Mouse (Mus musculus) limb, embryonic 12.5 days (tissue): ENCODE measurements around the gene Kif4. TPM values are rescaled to one million over a fixed set of nuclear protein-coding genes. Genes with fewer than 3 reads are reported as not detected.

Source experiments
- ATAC-seq: fragments of 200-750 bp; cut with Nextera tagmentation; 2 replicates; pipeline ENCODE4 v1.8.0; 2017; ENCODE audit warnings: low read depth, moderate TSS enrichment; ENCODE audit not compliant: insufficient number of reproducible peaks, insufficient read depth, low FRiP score, low TSS enrichment
- H3K27ac ChIP-seq: fragments of 300-500 bp; sonication (generic); 2 replicates; pipeline ENCODE4 v1.5.1; 2016; ENCODE audit warnings: mild to moderate bottlenecking, moderate library complexity
- H3K27me3 ChIP-seq: fragments of 300-500 bp; sonication (generic); 2 replicates; pipeline ENCODE4 v1.6.1; 2016; ENCODE audit warnings: mild to moderate bottlenecking, moderate library complexity
- H3K36me3 ChIP-seq: fragments of 300-500 bp; sonication (generic); 2 replicates; pipeline ENCODE4 v1.6.1; 2016; ENCODE audit warnings: mild to moderate bottlenecking, moderate library complexity
- H3K4me1 ChIP-seq: fragments of 300-500 bp; sonication (generic); replicated peaks from 2 replicates; pipeline ENCODE4 v1.6.1; 2016
- H3K4me2 ChIP-seq: fragments of 300-500 bp; sonication (generic); 2 replicates; pipeline ENCODE4 v1.6.1; 2016; ENCODE audit warnings: mild to moderate bottlenecking, moderate library complexity
- H3K4me3 ChIP-seq: fragments of 300-500 bp; sonication (generic); replicated peaks from 2 replicates; pipeline ENCODE4 v1.5.1; 2016; ENCODE audit warnings: mild to moderate bottlenecking
- H3K9ac ChIP-seq: fragments of 300-500 bp; sonication (generic); replicated peaks from 2 replicates; pipeline ENCODE4 v1.6.1; 2016; ENCODE audit warnings: mild to moderate bottlenecking, moderate library complexity
- H3K9me3 ChIP-seq: fragments of 300-500 bp; sonication (generic); 2 replicates; pipeline ENCODE4 v1.6.1; 2016; ENCODE audit warnings: mild to moderate bottlenecking, moderate library complexity
- WGBS: fragments of 180-500 bp; shearing (Covaris S2); methylation state at CpG from one replicate; pipeline ENCODE4 v1.1.7; 2016; 5-methylcytosine and 5-hydroxymethylcytosine counted together
- polyA plus RNA-seq: library from polyadenylated mRNA; unstranded; fragments of >200 nt; fragmentation: Nextera tagmentation; extraction: Ambion mirVana; gene quantifications from 2 replicates; pipeline ENCODE4 v1.2.1, GENCODE M21; 2016

Gene Kif4
- polyA plus RNA-seq, 1 experiment from 2014 or later, result 39.7 TPM

DNA sequence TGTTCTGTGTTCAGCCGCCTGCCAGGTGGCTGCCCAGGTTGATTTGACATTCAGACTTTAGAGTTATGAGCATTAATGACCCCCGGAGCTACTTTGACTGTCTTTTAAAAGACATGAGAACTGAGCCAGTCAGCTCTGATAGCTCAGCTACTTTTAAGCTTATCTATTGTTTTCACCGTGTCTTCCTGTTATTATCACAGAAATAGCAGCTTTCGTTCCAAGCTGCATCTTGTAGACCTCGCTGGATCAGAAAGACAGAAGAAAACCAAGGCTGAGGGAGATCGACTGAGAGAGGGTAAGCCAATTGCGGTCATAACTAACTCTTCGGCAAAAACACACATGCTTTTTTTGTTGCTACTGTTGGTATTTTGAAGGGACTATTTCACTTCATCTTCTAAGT lies 12.9 kb downstream of the Kif4 start:
- H3K4me1 ChIP-seq, result no peaks in the 10 kb centered on the region
- H3K4me2 ChIP-seq, result no peak overlapping the region
- ATAC-seq, result no peak
- H3K4me3 ChIP-seq, result no peak overlapping the region
- no peak overlapping the region for H3K27ac ChIP-seq
- no peaks in the 10 kb centered on the region for H3K9me3 ChIP-seq
- H3K9ac ChIP-seq, result no peak overlapping the region
- 0 out of 2 replicates have a peak, but pooled peaks cover 3% of the 10 kb centered on the region for H3K27me3 ChIP-seq
- peaks cover 22% of the 10 kb centered on the region for H3K36me3 ChIP-seq
- WGBS, result 95% methylated on average over 8 of the region's 8 CpGs

DNA sequence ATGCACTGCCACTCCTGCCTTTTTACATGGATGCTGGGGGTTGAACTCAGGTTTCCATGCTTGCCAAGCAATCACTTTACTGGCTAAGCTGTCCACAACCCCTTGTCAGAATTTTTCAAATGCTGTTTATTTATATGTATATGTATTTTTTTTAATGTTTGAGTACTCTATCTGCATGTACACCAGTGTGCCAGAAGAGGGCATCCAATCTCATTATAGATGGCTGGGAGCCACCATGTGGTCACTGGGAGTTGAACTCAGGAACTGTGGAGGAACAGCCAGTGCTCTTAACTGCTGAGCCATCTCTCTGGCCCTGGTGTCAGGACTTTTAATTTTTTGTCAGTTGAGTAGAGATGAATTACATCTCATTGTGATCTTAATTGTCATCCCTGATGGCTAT lies 27.3 kb downstream of the Kif4 start:
- no peak overlapping the region for H3K4me3 ChIP-seq
- no peaks in the 10 kb centered on the region for H3K27me3 ChIP-seq
- ATAC-seq, result no peak
- no peaks in the 10 kb centered on the region for H3K36me3 ChIP-seq
- H3K4me1 ChIP-seq, result no peaks in the 10 kb centered on the region
- H3K9me3 ChIP-seq, result no peaks in the 10 kb centered on the region
- H3K4me2 ChIP-seq, result no peak overlapping the region
- H3K27ac ChIP-seq, result no peak overlapping the region
- no peak overlapping the region for H3K9ac ChIP-seq

DNA sequence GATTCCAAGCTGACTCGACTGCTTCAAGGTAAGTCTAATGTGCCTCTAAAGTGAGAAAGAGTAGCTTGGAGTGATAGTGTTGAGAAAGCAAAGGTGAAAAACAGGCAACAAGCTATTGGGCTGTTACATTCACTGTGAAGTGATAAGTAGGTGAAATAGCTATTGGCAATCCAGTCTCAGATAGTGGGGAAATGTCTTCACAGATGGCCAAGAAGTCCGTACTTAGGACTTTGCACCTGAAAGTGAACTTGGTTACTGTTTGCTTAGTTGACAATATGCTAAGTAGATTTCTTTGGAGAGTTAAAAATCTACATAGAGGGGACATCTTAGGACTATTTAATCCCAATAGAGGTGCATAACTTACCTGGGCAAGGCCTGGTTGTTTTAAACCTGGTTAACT lies 39.3 kb downstream of the Kif4 start:
- H3K9ac ChIP-seq, result no peak overlapping the region
- H3K4me2 ChIP-seq, result no peak overlapping the region
- H3K4me3 ChIP-seq, result no peak overlapping the region
- peaks cover 6% of the 10 kb centered on the region for H3K27me3 ChIP-seq
- ATAC-seq, result no peak
- no peak overlapping the region for H3K27ac ChIP-seq
- no peaks in the 10 kb centered on the region for H3K9me3 ChIP-seq
- peaks cover 12% of the 10 kb centered on the region for H3K36me3 ChIP-seq
- 89% methylated on average over 2 of the region's 2 CpGs for WGBS
- no peaks in the 10 kb centered on the region for H3K4me1 ChIP-seq

DNA sequence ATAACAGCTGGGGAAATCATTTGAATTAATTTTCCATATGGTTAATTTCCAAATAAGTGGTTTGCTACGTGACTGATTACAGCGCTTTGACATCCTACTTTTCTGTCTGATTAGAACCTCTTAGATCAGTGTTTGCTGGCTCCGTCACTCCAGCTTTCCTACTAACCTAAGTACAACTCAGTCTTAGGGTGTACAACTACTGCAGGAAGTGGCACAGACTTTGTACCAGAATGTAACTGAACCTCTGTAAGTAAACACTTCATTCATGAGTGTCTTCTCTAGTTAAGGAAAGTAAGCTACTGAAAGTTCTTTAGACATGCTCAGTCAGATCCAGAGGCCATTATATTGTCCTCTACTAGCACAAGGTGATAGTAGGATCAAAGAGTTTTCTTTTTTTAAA lies 52.7 kb downstream of the Kif4 start:
- no peak overlapping the region for H3K9ac ChIP-seq
- no peaks in the 10 kb centered on the region for H3K9me3 ChIP-seq
- whole genome bisulfite sequencing, result 87% methylated on average over 3 of the region's 3 CpGs

DNA sequence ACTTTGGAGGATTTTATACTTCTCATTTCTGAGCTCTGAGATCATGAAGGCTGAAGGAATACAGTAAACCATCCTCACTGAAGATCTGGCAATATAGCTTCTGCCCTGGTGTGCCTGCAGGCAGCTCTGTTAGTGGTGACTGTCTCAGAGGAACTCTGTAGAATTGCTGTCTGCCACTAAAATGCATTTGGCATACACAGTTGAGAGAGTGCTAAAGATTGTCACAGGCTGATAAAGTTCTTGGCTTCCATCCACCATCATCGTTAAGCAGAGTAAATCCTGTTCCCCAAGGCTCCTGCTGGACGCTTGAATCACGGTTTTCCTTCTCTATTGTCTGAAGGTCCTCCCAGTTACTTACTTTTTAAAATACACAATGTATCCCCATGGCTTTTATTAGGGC lies 61.0 kb downstream of the Kif4 start:
- no peak overlapping the region for H3K9ac ChIP-seq
- no peaks in the 10 kb centered on the region for H3K4me1 ChIP-seq
- H3K27ac ChIP-seq, result no peak overlapping the region
- no peak overlapping the region for H3K4me3 ChIP-seq
- peaks cover 15% of the 10 kb centered on the region for H3K27me3 ChIP-seq
- peaks cover 12% of the 10 kb centered on the region for H3K36me3 ChIP-seq
- no peaks in the 10 kb centered on the region for H3K9me3 ChIP-seq
- H3K4me2 ChIP-seq, result no peak overlapping the region
- 69% methylated on average over 3 of the region's 3 CpGs for WGBS
- no peak for ATAC-seq

More for the DNA sequence above, 52.7 kb downstream of the Kif4 start:
- ATAC-seq, result no peak
- no peak overlapping the region for H3K27ac ChIP-seq
- H3K4me1 ChIP-seq, result no peaks in the 10 kb centered on the region
- H3K36me3 ChIP-seq, result peaks cover 25% of the 10 kb centered on the region
- no peak overlapping the region for H3K4me2 ChIP-seq
- H3K27me3 ChIP-seq, result peaks cover 7% of the 10 kb centered on the region
- no peak overlapping the region for H3K4me3 ChIP-seq

DNA sequence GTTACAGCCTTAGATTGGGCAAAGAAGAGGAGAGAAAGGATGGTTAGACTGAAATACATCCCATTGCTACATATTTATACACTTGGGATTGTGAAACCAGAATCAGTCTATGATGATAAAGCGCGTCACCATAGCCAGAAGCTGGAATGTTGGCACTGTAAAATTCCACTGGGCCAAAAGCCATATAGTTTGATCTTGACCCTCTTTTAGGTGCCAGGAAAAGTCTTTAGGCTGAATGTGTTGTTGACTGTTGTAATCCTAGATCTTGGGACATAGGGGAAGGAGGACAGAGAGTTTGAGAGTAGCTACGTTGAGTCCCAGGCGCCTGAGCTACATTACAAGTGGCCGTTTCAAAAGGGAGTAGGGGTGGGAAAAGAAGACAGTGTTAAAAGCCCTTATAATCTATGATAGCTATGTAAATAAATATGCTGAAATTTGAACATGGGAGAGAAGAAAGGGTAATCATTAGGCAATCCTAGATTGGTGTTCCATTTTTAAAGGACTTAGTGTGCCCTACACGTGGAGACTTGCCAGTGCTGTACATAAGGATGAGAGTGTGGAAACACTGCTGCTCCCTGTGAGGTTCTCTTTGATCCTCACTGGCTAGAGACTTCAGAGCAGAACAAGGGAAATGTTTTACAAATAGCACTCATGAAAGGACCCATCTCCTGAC lies 62.0 kb downstream of the Kif4 start:
- H3K9me3 ChIP-seq, result no peaks in the 10 kb centered on the region
- no peak overlapping the region for H3K4me3 ChIP-seq
- no peak overlapping the region for H3K4me2 ChIP-seq
- peaks cover 15% of the 10 kb centered on the region for H3K27me3 ChIP-seq
- no peaks in the 10 kb centered on the region for H3K4me1 ChIP-seq
- ATAC-seq, result no peak
- 82% methylated on average over 6 of the region's 6 CpGs for WGBS
- H3K36me3 ChIP-seq, result peaks cover 12% of the 10 kb centered on the region
- no peak overlapping the region for H3K9ac ChIP-seq
- no peak overlapping the region for H3K27ac ChIP-seq

DNA sequence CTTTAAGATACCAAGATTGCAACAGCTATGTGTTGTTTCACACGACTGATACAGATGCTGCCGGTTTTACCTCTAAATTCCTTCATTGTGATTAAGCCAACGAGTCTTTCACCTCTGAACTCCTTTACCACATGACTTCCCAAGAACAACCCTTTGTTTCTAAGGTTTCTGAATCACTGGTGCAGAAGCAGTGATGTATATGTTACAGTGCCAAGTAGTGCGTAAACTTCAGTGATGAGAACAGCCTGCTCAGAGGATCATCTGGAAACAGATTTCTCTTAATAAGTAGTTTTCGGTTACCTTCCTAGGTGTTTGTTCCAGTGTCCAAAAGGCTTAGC lies 62.5 kb downstream of the Kif4 start:
- Histone ChIP-seq H3K4me1 (no peaks in the 10 kb centered on the region), H3K9ac (no peak overlapping the region), H3K27me3 (peaks cover 15% of the 10 kb centered on the region), H3K4me3 (no peak overlapping the region), H3K27ac (no peak overlapping the region), H3K9me3 (no peaks in the 10 kb centered on the region), H3K36me3 (peaks cover 12% of the 10 kb centered on the region), H3K4me2 (no peak overlapping the region)
- 84% methylated on average over 5 of the region's 5 CpGs for WGBS
- no peak for ATAC-seq

DNA sequence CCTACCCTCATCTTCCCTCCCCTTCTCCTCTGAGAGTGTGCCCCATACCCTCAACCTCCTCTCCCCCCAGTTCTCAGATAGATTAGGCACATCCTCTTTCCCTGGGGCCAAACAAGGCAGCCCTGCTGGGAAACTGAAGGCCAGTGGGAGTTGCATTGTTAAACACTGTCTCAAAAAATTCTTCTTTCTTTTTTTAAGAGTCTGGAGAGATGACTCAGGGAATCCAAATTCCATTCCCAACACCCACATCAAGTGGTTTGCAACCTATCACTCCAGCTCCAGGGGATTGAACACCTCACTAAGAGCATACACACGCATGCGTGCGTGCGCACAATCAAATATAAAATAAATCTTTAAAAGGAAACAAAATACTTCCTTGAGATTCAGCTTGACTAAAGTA lies 71.2 kb downstream of the Kif4 start:
- peaks cover 28% of the 10 kb centered on the region; the same call in 1 of the 2 replicates for H3K36me3 ChIP-seq
- H3K4me2 ChIP-seq, result no peak overlapping the region
- peaks cover 3% of the 10 kb centered on the region; the same call in 1 of the 2 replicates for H3K27me3 ChIP-seq
- no peaks in the 10 kb centered on the region for H3K4me1 ChIP-seq
- ATAC-seq, result no peak
- no peak overlapping the region for H3K27ac ChIP-seq
- H3K4me3 ChIP-seq, result no peak overlapping the region
- H3K9me3 ChIP-seq, result no peaks in the 10 kb centered on the region
- over 99% methylated on average over 4 of the region's 4 CpGs for WGBS
- no peak overlapping the region for H3K9ac ChIP-seq

DNA sequence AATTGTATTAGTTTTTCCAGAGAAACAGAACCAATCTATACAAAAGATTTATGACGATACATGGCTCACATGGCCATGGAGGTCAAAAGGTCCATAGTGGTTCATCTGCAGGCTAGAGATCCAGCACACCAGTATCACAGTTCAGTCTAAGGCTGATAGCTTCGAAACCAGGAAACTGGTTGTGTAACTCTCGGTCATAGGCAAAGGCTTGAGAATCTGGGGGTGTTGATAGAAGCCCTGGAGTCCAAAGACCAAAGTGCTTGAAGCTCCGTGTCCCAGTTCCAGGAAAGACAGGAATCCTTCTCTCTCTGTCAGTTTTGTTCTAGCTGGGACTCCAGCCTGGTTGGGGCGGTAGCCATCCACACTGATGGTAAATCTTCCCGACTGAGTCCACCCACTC lies 82.5 kb downstream of the Kif4 start:
- 91% methylated on average over 6 of the region's 6 CpGs for WGBS
- no peak overlapping the region for H3K4me2 ChIP-seq
- no peaks in the 10 kb centered on the region for H3K27me3 ChIP-seq
- H3K9ac ChIP-seq, result no peak overlapping the region
- peaks cover 33% of the 10 kb centered on the region; the same call in 1 of the 2 replicates for H3K36me3 ChIP-seq
- H3K4me3 ChIP-seq, result no peak overlapping the region
- H3K4me1 ChIP-seq, result no peaks in the 10 kb centered on the region
- no peak overlapping the region for H3K27ac ChIP-seq
- no peaks in the 10 kb centered on the region for H3K9me3 ChIP-seq
- ATAC-seq, result no peak

DNA sequence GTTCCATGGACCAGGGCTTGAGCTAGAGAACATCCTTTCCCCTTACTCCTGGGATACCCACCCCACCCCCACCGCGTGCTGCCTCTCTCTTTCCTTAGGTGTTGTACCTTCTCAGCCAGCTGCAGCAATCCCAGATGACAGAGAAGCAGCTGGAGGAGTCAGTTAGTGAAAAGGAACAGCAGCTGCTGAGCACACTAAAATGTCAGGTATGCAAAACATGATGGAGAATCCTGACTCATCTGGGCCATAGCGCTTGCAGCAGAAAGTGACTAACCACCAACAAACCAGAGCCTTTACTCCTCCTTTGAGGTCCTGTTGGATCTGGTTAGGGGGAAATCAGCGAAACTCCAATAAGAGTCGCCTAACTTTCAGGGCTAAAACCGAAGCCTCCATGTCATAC lies 90.6 kb downstream of the Kif4 start:
- H3K27me3 ChIP-seq, result peaks cover 15% of the 10 kb centered on the region
- WGBS, result 93% methylated on average over 6 of the region's 6 CpGs
- peaks cover 40% of the 10 kb centered on the region; the same call in 1 of the 2 replicates for H3K36me3 ChIP-seq

DNA sequence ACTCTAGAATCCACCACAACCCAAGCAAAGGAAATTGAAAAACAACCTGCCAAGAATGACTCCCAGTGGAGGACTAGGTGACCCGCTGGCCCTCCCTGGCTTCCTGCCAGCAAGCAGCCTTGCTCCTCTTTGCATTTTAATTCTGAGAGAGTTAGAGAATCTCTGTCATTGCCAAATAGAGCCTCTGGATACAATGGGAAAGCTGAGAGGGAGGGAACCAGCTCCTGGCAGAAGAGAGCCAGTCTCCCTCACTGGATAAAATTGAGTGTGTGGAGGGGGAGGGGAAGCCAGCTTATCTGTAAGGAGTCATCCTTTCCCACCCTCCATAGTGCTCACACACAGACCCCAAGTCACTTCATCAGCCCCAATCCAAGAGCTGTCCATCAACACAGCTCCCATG lies 103.4 kb downstream of the Kif4 start:
- no peak for ATAC-seq

More for the DNA sequence above, 90.6 kb downstream of the Kif4 start:
- Histone ChIP-seq H3K9me3 (no peaks in the 10 kb centered on the region), H3K4me2 (no peak overlapping the region), H3K27ac (no peak overlapping the region), H3K4me3 (no peak overlapping the region), H3K9ac (no peak overlapping the region), H3K4me1 (no peaks in the 10 kb centered on the region)
- no peak for ATAC-seq

DNA sequence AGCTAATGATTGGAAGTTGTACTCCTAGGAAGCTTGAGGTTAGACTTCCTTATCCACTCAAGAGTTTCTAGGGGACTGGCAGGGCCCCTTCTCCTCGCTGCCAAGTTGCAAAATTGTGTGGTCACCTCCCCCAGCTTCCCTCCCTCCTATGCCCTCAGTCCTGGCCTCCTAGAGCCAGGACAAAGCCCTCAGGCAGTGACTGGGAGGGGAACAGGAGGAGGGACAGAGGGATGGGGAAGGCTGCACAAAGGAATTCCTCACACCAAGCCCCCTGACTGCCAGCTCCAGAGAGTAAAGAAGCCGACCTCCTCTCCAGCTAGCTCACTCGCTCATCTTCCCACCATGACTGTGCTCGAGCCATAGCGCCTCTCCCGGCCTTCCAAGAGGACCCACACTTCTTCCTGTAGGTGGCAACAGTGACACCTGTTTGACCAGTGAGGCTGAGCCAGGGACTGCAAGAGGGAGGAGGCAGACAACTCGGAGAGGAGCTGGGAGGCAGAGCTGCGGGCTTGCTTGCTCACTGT lies 104.2 kb downstream of the Kif4 start, which contains the start of gene Gdpd2:
Gdpd2 (plus strand) TSS at position 209 of the 524 bp plus-strand sequence.
- Histone ChIP-seq H3K27me3 (peaks cover 66% of the 10 kb centered on the region), H3K9me3 (no peaks in the 10 kb centered on the region), H3K36me3 (peaks cover 23% of the 10 kb centered on the region), H3K4me2 (peak within 1 kb of the TSS; percentile 50), H3K4me1 (no peaks in the 10 kb centered on the region), H3K27ac (no peak within 1 kb of the TSS), H3K4me3 (peak within 1 kb of the TSS; percentile 12), H3K9ac (no peak within 1 kb of the TSS; the same call in 1 of the 2 replicates)
- WGBS, result 23% methylated on average over 8 of the region's 8 CpGs
- peak; percentile 75 for ATAC-seq

More for the DNA sequence above, 103.4 kb downstream of the Kif4 start:
- 36% methylated on average over 1 of the region's 1 CpGs for WGBS
- no peaks in the 10 kb centered on the region for H3K4me1 ChIP-seq
- H3K27me3 ChIP-seq, result peaks cover 58% of the 10 kb centered on the region
- H3K27ac ChIP-seq, result no peak overlapping the region
- H3K9ac ChIP-seq, result no peak overlapping the region
- no peaks in the 10 kb centered on the region for H3K9me3 ChIP-seq
- peaks cover 25% of the 10 kb centered on the region for H3K36me3 ChIP-seq
- H3K4me2 ChIP-seq, result no peak overlapping the region
- H3K4me3 ChIP-seq, result no peak overlapping the region
